Mouse (Mus musculus): ENCODE measurements around the gene Cdk16. TPM values are rescaled to one million over a fixed set of nuclear protein-coding genes. Genes with fewer than 3 reads are reported as not detected.

The Cdk16 gene
- total RNA-seq (2023) = 60.8 TPM

DNA sequence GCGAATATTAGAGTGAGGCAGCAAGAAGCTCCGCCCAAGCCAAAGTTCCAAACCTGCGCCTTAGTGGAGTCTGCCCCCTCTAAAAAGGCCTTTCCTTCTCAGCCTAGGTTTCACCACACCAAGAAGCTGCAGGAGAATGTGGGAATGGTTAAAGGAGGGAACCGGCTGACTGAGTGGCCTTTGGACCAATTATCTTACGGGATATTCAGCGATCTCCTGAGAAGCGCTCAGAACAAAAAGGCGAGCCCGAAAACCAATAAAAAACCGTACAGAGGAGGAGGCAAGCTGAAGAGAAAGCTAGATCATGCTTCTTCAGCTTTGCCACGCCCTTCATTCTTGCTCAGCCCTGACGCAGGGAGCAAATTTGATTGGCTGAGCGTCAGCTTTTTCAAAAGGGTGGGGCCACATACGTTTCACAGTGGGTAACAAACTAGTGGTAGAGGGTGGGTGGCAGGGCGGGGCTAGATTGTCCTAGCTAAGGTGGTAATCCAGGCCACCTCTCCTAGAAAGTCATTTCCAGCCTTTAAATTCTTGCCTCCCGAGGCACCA is at the start of gene Cdk16:
Gene Cdk16 (plus strand): TSS at position 436 of the 549 bp plus-strand sequence.

DNA sequence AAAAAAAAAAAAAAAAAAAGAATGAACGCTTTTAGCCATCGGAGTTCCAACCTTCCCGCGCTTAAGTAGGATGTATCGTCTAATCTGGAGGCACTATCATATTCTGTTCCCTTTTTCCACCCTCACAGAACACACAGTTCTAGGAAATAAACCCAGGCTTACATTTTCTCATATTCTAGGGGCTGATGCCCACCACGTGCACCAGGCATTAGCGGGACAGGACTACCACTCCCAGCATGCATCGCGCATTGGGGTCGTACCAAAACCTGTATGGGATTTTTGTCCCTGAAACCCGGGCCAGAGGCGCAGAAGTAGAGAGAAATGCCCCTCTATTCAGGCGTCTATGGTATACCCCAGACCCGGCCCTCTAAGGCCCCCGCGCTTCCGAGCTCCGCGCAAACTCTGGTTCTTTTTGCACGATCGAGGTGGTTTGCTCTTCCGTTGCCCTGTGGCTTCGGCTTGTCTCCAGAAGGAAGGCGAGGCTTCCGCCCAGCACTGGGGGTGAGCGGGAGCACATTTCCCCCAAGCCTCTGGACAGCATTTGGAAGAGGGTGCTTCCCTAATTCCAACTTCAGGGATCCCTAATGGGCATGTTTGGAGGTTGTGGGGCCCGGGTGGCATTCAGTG is 29.6 kb upstream of the Cdk16 start, which contains the start of gene Uba1:
Gene Uba1 (plus strand): TSS at position 301 of the 627 bp plus-strand sequence.

DNA sequence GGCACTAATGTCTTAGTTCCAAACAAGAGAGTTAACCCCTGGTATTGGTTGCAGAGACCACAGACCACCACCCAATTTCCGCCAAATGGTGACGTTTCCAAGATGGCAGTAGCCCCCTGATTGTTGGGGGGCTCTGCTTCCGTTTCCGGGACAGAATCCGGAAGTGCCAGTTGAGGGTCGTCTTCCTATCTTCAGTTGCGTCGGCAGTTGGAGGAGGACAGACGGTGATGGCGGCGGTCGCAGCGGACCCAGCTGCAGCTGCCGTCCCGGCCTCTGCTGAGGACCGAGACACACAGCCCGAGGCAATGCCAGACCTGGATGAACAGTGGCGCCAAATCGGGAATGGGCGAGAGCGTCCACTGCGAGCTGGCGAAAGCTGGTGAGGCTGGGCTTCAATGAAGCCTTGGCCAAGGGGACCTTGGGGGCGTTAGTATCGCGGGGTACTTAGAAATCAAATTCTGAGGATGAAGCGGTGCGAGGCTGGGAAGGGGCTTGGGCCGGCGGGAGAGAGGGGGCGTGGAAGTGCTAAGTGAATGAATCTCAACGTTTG is 16.1 kb downstream of the Cdk16 start, which contains the start of gene Usp11:
Gene Usp11 (plus strand): TSS at position 166 of the 550 bp plus-strand sequence.

Other genes starting within 250 kb of the Cdk16 start
- gene Rgn, start 138.2 kb upstream of the Cdk16 start, total RNA-seq (2023) = not detected
- gene Rbm10, start 70.5 kb upstream of the Cdk16 start, total RNA-seq (2023) = 59.1 TPM
- gene Ndufb11, start 70.3 kb upstream of the Cdk16 start, total RNA-seq (2023) = 102 TPM
- 204 TPM for gene Uba1, start 29.6 kb upstream of the Cdk16 start, total RNA-seq (2023)
- gene Usp11, start 16.0 kb downstream of the Cdk16 start, total RNA-seq (2023) = 41.1 TPM
- 142 TPM for gene Araf, start 109.9 kb downstream of the Cdk16 start, total RNA-seq (2023)
- gene Timp1, start 182.2 kb downstream of the Cdk16 start, total RNA-seq (2023) = 0.61 TPM
- not detected for gene Syn1, start 233.1 kb downstream of the Cdk16 start, total RNA-seq (2023)
- 15.6 TPM for gene Cfp, start 243.6 kb downstream of the Cdk16 start, total RNA-seq (2023)